Mouse (Mus musculus) kidney, adult 2 months (tissue): Measurements from ENCODE around the gene Kiss1r.

ENCODE experiments used
- CTCF ChIP-seq: fragments of 200-500 bp; conservative IDR thresholded peaks from 2 replicates; pipeline ENCODE4 v1.5.1; 2011; ENCODE audit warnings: low read depth, mild to moderate bottlenecking, control low read depth, low read length, moderate library complexity, mixed read lengths; ENCODE audit not compliant: insufficient read depth, insufficient read length
- POLR2A ChIP-seq: fragments of 200-500 bp; IDR thresholded peaks from one replicate; pipeline ENCODE4 v1.6.1; 2011; ENCODE audit warnings: low read depth, low read length, control low read depth

DNA sequence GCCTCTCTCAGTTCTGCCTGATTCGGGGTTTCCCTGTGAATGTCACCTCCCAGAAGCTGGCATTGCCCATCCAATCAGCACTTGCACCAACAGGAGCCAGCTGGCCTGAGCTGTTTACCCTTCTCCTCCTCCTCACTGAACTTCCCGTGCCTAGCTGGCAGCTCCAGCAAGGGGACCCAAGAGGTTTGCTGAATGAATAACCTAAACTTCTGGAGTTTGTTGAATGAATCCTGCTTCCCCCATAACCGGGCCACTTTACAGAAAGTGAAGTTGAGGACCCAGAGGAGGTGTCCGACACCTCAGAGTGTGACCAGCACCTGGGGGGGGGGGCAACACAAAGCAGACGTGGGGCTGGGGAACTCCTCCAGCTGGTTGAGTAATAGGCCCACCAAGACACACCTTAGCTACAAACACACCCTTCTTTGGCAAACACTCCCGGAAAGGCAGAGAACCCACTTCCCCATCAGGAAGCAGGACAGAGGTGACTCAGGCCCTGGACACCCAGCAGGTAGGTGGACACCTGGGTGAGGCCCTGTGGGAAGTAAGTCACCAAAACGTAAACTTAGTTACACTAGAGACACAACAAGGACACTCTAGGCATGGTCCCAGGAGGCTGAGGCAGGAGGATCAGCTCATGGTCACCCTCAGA lies 1.7 kb upstream of the Kiss1r start:
- TF ChIP-seq CTCF (no peak), POLR2A (no peak)
